8 mouse cellular contexts compared by ENCODE assay signal in genomic region chr9:106448498-106449031, GRCm38 (mm10). TPM values are rescaled to one million over a fixed set of nuclear protein-coding genes. Genes with fewer than 3 reads are reported as not detected.
DNase-seq lines count a peak whose midpoint lies in the region; ATAC-seq and TF ChIP-seq lines count a peak whose summit lies in the region.

No protein-coding gene starts in this region.

- peaks cover 11% of the 10 kb centered on the region for H3K4me1 ChIP-seq in heart, adult 2 months (ENCODE audit: control insufficient read depth, insufficient read depth, low read length)
- H3K4me1 ChIP-seq in midbrain, embryonic 15.5 days, result peaks cover 43% of the 10 kb centered on the region

- WGBS in heart, adult 2 months, result under 1% methylated on average over 23 of the region's 23 CpGs
- WGBS in midbrain, embryonic 15.5 days, result 1% methylated on average over 23 of the region's 23 CpGs

- H3K27ac ChIP-seq in heart, adult 2 months, result peak overlapping the region; percentile 95
- H3K27ac ChIP-seq in midbrain, embryonic 15.5 days, result peak overlapping the region; percentile 67

- no peaks in the 10 kb centered on the region for H3K27me3 ChIP-seq in heart, adult 2 months (ENCODE audit: control insufficient read depth, insufficient read depth, low read length)
- no peaks in the 10 kb centered on the region for H3K27me3 ChIP-seq in midbrain, embryonic 15.5 days (replicated peaks)

- ATAC-seq in midbrain, embryonic 15.5 days (replicated peaks), result peak; percentile 51

- peak overlapping the region; percentile 60 for H3K9ac ChIP-seq in heart, adult 2 months (ENCODE audit: low read depth, low read length)
- peak overlapping the region; percentile 59 for H3K9ac ChIP-seq in midbrain, embryonic 15.5 days

- H3K4me3 ChIP-seq in heart, adult 2 months, result peak overlapping the region; percentile 80
- peak overlapping the region; percentile 43 for H3K4me3 ChIP-seq in midbrain, embryonic 15.5 days

- TF ChIP-seq CTCF in heart, adult 2 months (IDR thresholded peaks at IDR 0.05), result peak; percentile 93

- DNase-seq in 3T3-L1 (ENCODE audit: low read depth, low spot score), result peak; percentile 76
- peak; percentile 69 for DNase-seq in adipocyte (ENCODE audit: low spot score)
- peak; percentile 88 for DNase-seq in embryo, embryonic 11 days
- peak; percentile 84 to 89 for DNase-seq in heart, adult 2 months
- DNase-seq in kidney, adult 11 months, result peak; percentile 82
- DNase-seq in liver, result peak; percentile 69
- peak; percentile 64 to 68 for DNase-seq in spleen, postnatal 36 days (ENCODE audit: low spot score in 2 of 2)

- intact Hi-C loops in heart, adult 2 months (cut with DNase I), result loop anchor here (1.0 kb wide), 1 partner anchor 28 kb away; the partner anchor contains the start of gene Parp3

- H3K36me3 ChIP-seq in heart, adult 2 months (ENCODE audit: control insufficient read depth, insufficient read depth, low read length), result no peaks in the 10 kb centered on the region
- H3K36me3 ChIP-seq in midbrain, embryonic 15.5 days (replicated peaks), result no peaks in the 10 kb centered on the region

- peak overlapping the region; percentile 76 for H3K4me2 ChIP-seq in midbrain, embryonic 15.5 days

- TF ChIP-seq POLR2A in heart, adult 2 months (IDR thresholded peaks at IDR 0.05; ENCODE audit: insufficient read depth, low read depth, low read length), result peak; percentile 95

- no peaks in the 10 kb centered on the region for H3K9me3 ChIP-seq in midbrain, embryonic 15.5 days

- peak; percentile 72; the same call in 1 of the 2 replicates for TF ChIP-seq EP300 in heart, adult 2 months (IDR thresholded peaks at IDR 0.05; ENCODE audit: insufficient read depth, low read depth, low read length)

- H3K79me2 ChIP-seq in heart, adult 2 months (replicated peaks; ENCODE audit: control insufficient read depth, insufficient read depth, low read length), result no peaks in the 10 kb centered on the region

RNA-seq across cellular contexts. Expression of gene Abhd14a, which starts 1.1 kb away (rescaled TPM):
- total RNA-seq in heart, adult 2 months (2021), result 10 to 100 TPM; 18.7 to 21.8 TPM
- 33.2 and 43.0 TPM in 2 replicates for polyA plus RNA-seq in heart, adult 2 months (2012; rRNA removed)
- polyA plus RNA-seq in midbrain, embryonic 15.5 days (2015; fragmentation: Nextera tagmentation; extraction: Ambion mirVana), result 71.2 and 71.3 TPM in 2 replicates

RNA-seq across cellular contexts. Expression of gene Abhd14b, which starts 1.3 kb away (rescaled TPM):
- 1 to 10 TPM; 6.6 to 6.8 TPM for total RNA-seq in heart, adult 2 months (2021)
- 27.8 and 34.8 TPM in 2 replicates for polyA plus RNA-seq in heart, adult 2 months (2012; rRNA removed)
- 8.9 and 11.0 TPM in 2 replicates for polyA plus RNA-seq in midbrain, embryonic 15.5 days (2015; fragmentation: Nextera tagmentation; extraction: Ambion mirVana)

RNA-seq across cellular contexts. Expression of gene Pcbp4, which starts 4.5 kb away (rescaled TPM):
- total RNA-seq in heart, adult 2 months (2021), result 10 to 100 TPM; 70.0 to 74.6 TPM
- polyA plus RNA-seq in heart, adult 2 months (2012; rRNA removed), result 92.8 and 95.8 TPM in 2 replicates
- 295 and 310 TPM in 2 replicates for polyA plus RNA-seq in midbrain, embryonic 15.5 days (2015; fragmentation: Nextera tagmentation; extraction: Ambion mirVana)

RNA-seq across cellular contexts. Expression of gene Acy1, which starts 10.4 kb away (rescaled TPM):
- 10 to 100 TPM; 20.1 to 26.7 TPM for total RNA-seq in heart, adult 2 months (2021)
- polyA plus RNA-seq in heart, adult 2 months (2012; rRNA removed), result 12.0 and 12.5 TPM in 2 replicates
- 20.7 TPM in 2 replicates for polyA plus RNA-seq in midbrain, embryonic 15.5 days (2015; fragmentation: Nextera tagmentation; extraction: Ambion mirVana)

RNA-seq across cellular contexts. Expression of gene Gpr62, which starts 17.2 kb away (rescaled TPM):
- not detected for total RNA-seq in heart, adult 2 months (2021)
- 0.12 TPM in 1 of 2 replicates, not detected in the other for polyA plus RNA-seq in heart, adult 2 months (2012; rRNA removed)
- polyA plus RNA-seq in midbrain, embryonic 15.5 days (2015; fragmentation: Nextera tagmentation; extraction: Ambion mirVana), result 1.2 and 1.4 TPM in 2 replicates

Comparison
In these comparisons a context has a peak if more than half of its experiments do, and no peak if none do; other contexts are left out.
1. Peak in every context shown above with its lines: DNase-seq, ATAC-seq, H3K4me3 ChIP-seq and H3K27ac ChIP-seq.